Mouse (Mus musculus): ENCODE measurements around the gene Mst1r. TPM values are rescaled to one million over a fixed set of nuclear protein-coding genes. Genes with fewer than 3 reads are reported as not detected.

Mst1r gene
- polyA plus RNA-seq, 1 experiment from 2014 or later = 3.4 TPM

- peak; percentile 61 for ATAC-seq (ENCODE audit: low read depth)
- H3K4me3 ChIP-seq = peak overlapping the region; percentile 47
- peak overlapping the region; percentile 70 for H3K9ac ChIP-seq
- no peaks in the 10 kb centered on the region for H3K9me3 ChIP-seq
- no peaks in the 10 kb centered on the region for H3K36me3 ChIP-seq
- WGBS = 0% methylated on average over 40 of the region's 41 CpGs
- no peak overlapping the region for H3K27ac ChIP-seq (replicated peaks)
- H3K4me2 ChIP-seq = peak overlapping the region; percentile 82
- peaks cover 28% of the 10 kb centered on the region for H3K4me1 ChIP-seq (replicated peaks)
- peaks cover 21% of the 10 kb centered on the region for H3K27me3 ChIP-seq
Measured at GRCm38 (mm10) chr9:107935790-107936214, 29.1 kb downstream of the Mst1r start.

- WGBS = under 1% methylated on average over 29 of the region's 29 CpGs
- peak overlapping the region; percentile 70 for H3K9ac ChIP-seq
- peak overlapping the region; percentile 82 for H3K4me2 ChIP-seq
- no peaks in the 10 kb centered on the region for H3K9me3 ChIP-seq
- H3K36me3 ChIP-seq = no peaks in the 10 kb centered on the region
- peak; percentile 55 for ATAC-seq (ENCODE audit: low read depth)
- H3K27me3 ChIP-seq = peaks cover 21% of the 10 kb centered on the region
- no peak overlapping the region for H3K27ac ChIP-seq (replicated peaks)
- peak overlapping the region; percentile 47 for H3K4me3 ChIP-seq
- peaks cover 28% of the 10 kb centered on the region for H3K4me1 ChIP-seq (replicated peaks)
Measured at GRCm38 (mm10) chr9:107936215-107936822, 29.6 kb downstream of the Mst1r start.

GRCm38 (mm10) chr9:107936831-107937230, 30.2 kb downstream of the Mst1r start:
- ATAC-seq (ENCODE audit: low read depth) = 0 out of 2 replicates have a peak, but pooled peaks have one; percentile 9
- Histone ChIP-seq H3K4me2 (peak overlapping the region; percentile 82), H3K9ac (peak overlapping the region; percentile 70), H3K27ac (replicated peaks) (no peak overlapping the region), H3K36me3 (no peaks in the 10 kb centered on the region), H3K4me1 (replicated peaks) (peaks cover 27% of the 10 kb centered on the region), H3K27me3 (peaks cover 21% of the 10 kb centered on the region), H3K4me3 (peak overlapping the region; percentile 47), H3K9me3 (no peaks in the 10 kb centered on the region)
- 3% methylated on average over 3 of the region's 3 CpGs for WGBS

DNA sequence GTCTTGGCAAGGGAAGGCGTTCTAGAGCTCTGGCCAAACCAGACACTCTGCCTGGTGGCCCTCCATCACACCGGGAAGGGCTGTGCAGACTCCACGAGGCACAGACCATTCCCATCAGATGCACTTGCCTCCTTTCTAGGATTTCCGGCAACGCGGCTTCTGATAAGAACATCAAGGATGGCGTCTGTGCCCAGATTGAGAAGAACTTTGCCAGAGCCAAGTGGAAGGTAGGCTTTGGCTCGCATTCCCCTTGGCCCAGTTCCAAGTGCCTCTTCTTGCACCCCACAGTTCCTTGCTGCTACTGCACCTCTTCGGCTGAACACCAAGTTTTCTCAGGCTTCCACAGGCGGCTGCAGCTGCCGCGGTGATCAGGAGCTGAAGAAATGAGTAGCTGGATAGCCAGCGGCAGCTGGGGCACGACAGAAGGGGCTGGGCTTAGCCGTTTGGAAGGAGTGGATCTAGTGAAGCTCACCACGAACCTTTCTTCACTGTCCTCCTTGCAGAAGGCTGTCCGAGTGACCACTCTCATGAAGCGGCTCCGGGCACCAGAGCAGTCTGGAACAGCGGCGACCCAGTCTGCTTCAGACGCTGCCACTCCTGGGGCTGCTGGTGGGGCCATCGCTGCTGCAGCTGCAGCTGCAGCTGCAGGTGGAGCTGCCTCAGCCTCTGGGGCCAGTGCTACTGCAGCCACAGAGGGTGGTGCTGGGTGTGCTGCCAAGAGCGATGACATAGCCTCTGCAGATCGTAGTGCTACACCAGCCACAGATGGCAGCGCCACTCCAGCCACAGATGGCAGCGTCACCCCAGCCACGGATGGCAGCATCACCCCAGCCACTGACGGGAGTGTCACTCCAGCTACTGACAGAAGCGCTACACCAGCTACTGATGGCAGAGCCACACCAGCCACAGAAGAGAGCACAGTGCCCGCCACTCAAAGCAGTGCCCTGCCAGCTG, 40.8 kb downstream of the Mst1r start:
- Histone ChIP-seq H3K27ac (replicated peaks) (no peak overlapping the region), H3K9me3 (no peaks in the 10 kb centered on the region), H3K27me3 (no peaks in the 10 kb centered on the region), H3K4me3 (no peak overlapping the region), H3K4me2 (no peak overlapping the region), H3K36me3 (no peaks in the 10 kb centered on the region), H3K4me1 (replicated peaks) (peaks cover 16% of the 10 kb centered on the region), H3K9ac (no peak overlapping the region)
- no peak for ATAC-seq (ENCODE audit: low read depth)
- 92% methylated on average over 31 of the region's 31 CpGs for WGBS

- Histone ChIP-seq H3K4me2 (no peak overlapping the region), H3K27ac (replicated peaks) (no peak overlapping the region), H3K36me3 (no peaks in the 10 kb centered on the region), H3K4me1 (replicated peaks) (peaks cover 16% of the 10 kb centered on the region), H3K9me3 (no peaks in the 10 kb centered on the region), H3K9ac (no peak overlapping the region), H3K4me3 (no peak overlapping the region), H3K27me3 (no peaks in the 10 kb centered on the region)
- 84% methylated on average over 13 of the region's 13 CpGs for WGBS
- no peak for ATAC-seq (ENCODE audit: low read depth)
Measured at GRCm38 (mm10) chr9:107949184-107949921, 42.7 kb downstream of the Mst1r start.

- Histone ChIP-seq H3K9me3 (no peaks in the 10 kb centered on the region), H3K9ac (peak within 1 kb of the TSS; percentile 67), H3K4me2 (peak within 1 kb of the TSS; percentile 83), H3K36me3 (no peaks in the 10 kb centered on the region), H3K4me3 (peak within 1 kb of the TSS; percentile 53), H3K27me3 (no peaks in the 10 kb centered on the region), H3K27ac (replicated peaks) (peak within 1 kb of the TSS; percentile 78), H3K4me1 (replicated peaks) (peaks cover 16% of the 10 kb centered on the region)
- WGBS = 87% methylated on average over 10 of the region's 10 CpGs
- no peak for ATAC-seq (ENCODE audit: low read depth)
Measured at GRCm38 (mm10) chr9:107949922-107950235, 43.2 kb downstream of the Mst1r start, which contains the start of gene Traip. TSS of gene Traip (plus strand) at chr9:107950136.

GRCm38 (mm10) chr9:107950460-107951355, 44.0 kb downstream of the Mst1r start:
- 12% methylated on average over 45 of the region's 45 CpGs for WGBS
- Histone ChIP-seq H3K9me3 (no peaks in the 10 kb centered on the region), H3K27me3 (no peaks in the 10 kb centered on the region), H3K9ac (peak overlapping the region; percentile 67), H3K36me3 (no peaks in the 10 kb centered on the region), H3K4me2 (peak overlapping the region; percentile 83), H3K4me1 (replicated peaks) (peaks cover 16% of the 10 kb centered on the region), H3K4me3 (peak overlapping the region; percentile 53), H3K27ac (replicated peaks) (peak overlapping the region; percentile 78)
- peak; percentile 94 for ATAC-seq (ENCODE audit: low read depth)

- no peaks in the 10 kb centered on the region for H3K9me3 ChIP-seq
- H3K4me3 ChIP-seq = no peak overlapping the region
- 81% methylated on average over 6 of the region's 6 CpGs for WGBS
- no peaks in the 10 kb centered on the region for H3K27me3 ChIP-seq
- peaks cover 12% of the 10 kb centered on the region for H3K4me1 ChIP-seq (replicated peaks)
- no peak overlapping the region for H3K27ac ChIP-seq (replicated peaks)
- H3K4me2 ChIP-seq = no peak overlapping the region
- peaks cover 19% of the 10 kb centered on the region; the same call in 1 of the 2 replicates for H3K36me3 ChIP-seq
- ATAC-seq (ENCODE audit: low read depth) = no peak
- H3K9ac ChIP-seq = no peak overlapping the region
Measured at GRCm38 (mm10) chr9:107955613-107956289, 49.1 kb downstream of the Mst1r start.

GRCm38 (mm10) chr9:107957141-107957540, 50.5 kb downstream of the Mst1r start:
- no peak for ATAC-seq (ENCODE audit: low read depth)
- Histone ChIP-seq H3K9me3 (no peaks in the 10 kb centered on the region), H3K27me3 (no peaks in the 10 kb centered on the region), H3K4me3 (no peak overlapping the region), H3K4me2 (no peak overlapping the region), H3K27ac (replicated peaks) (no peak overlapping the region), H3K4me1 (replicated peaks) (peaks cover 12% of the 10 kb centered on the region), H3K36me3 (peaks cover 19% of the 10 kb centered on the region; the same call in 1 of the 2 replicates), H3K9ac (no peak overlapping the region)
- 20% methylated on average over 6 of the region's 6 CpGs for WGBS

DNA sequence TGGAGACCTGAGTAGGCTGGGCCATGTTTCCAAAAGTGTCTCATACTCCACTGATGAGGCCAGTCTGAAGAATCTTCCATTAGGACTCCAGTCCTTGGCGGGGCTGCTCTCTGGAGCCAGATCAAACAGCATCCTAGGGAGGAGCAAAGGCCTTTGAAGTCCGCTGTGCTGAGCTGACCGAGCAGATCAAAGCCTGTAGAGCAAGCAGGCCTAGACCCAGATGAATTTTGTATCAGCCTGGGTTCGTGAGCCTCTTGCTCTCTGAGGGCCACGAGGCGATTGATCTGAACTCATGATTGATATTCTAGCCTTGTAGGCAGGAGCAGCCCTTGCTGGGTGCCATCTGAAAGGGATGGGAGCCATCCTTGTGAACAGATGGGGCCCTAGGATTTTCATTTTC, 53.2 kb downstream of the Mst1r start:
- Histone ChIP-seq H3K27me3 (no peaks in the 10 kb centered on the region), H3K9me3 (no peaks in the 10 kb centered on the region), H3K4me3 (no peak overlapping the region), H3K4me2 (no peak overlapping the region), H3K27ac (replicated peaks) (no peak overlapping the region), H3K9ac (no peak overlapping the region; the same call in 1 of the 2 replicates), H3K4me1 (replicated peaks) (peaks cover 12% of the 10 kb centered on the region), H3K36me3 (peaks cover 19% of the 10 kb centered on the region; the same call in 1 of the 2 replicates)
- no peak for ATAC-seq (ENCODE audit: low read depth)
- 51% methylated on average over 6 of the region's 6 CpGs for WGBS
